In genomic region chrX:14353366-14353765, GRCm38 (mm10) we compare ENCODE assay signal across 20 mouse cellular contexts.
DNase-seq lines count a peak whose midpoint lies in the region; ATAC-seq and TF ChIP-seq lines count a peak whose summit lies in the region.
"Had no signal": no experiment of that assay in that cellular context is flagged by ENCODE, and none has a peak within 500 bp of the region (broad histone marks: within the 10 kb centered on the region; RNA-seq: fewer than 3 reads in every experiment).

No protein-coding gene starts in this region.

- no peak for TF ChIP-seq POLR2A in limb, embryonic 14.5 days (IDR thresholded peaks at IDR 0.05; ENCODE audit: borderline replicate concordance, extremely low read depth, insufficient read depth, insufficient read length)

- H3K9ac ChIP-seq in kidney, postnatal 0 days (ENCODE audit: low read depth, low read length) = no peak overlapping the region
- H3K9ac ChIP-seq in kidney, embryonic 14.5 days (ENCODE audit: low read depth, low read length) = no peak overlapping the region
- no peak overlapping the region for H3K9ac ChIP-seq in lung, postnatal 0 days (replicated peaks; ENCODE audit: low read depth)
- no peak overlapping the region for H3K9ac ChIP-seq in limb, embryonic 14.5 days (ENCODE audit: low read depth, low read length, severe bottlenecking)
- H3K9ac ChIP-seq: embryonic facial prominence, embryonic 13.5 days; forebrain, embryonic 13.5 days; forebrain, embryonic 15.5 days; forebrain, postnatal 0 days had no signal

- ATAC-seq in kidney, postnatal 0 days (replicated peaks; ENCODE audit: low FRiP score, low read depth) = no peak
- ATAC-seq in kidney, embryonic 14.5 days (ENCODE audit: low FRiP score, low TSS enrichment) = no peak
- ATAC-seq in lung, postnatal 0 days = no peak
- ATAC-seq in limb, embryonic 14.5 days (ENCODE audit: low FRiP score, low read depth) = peak; percentile 62
- ATAC-seq: activated CD4-positive, CD25-positive, alpha-beta regulatory T cell, adult 4 months; forebrain, embryonic 13.5 days; forebrain, embryonic 15.5 days; forebrain, postnatal 0 days; Patski had no signal

- no peaks in the 10 kb centered on the region for H3K4me1 ChIP-seq in kidney, postnatal 0 days (replicated peaks; ENCODE audit: insufficient read depth, low read length)
- no peaks in the 10 kb centered on the region for H3K4me1 ChIP-seq in kidney, embryonic 14.5 days (ENCODE audit: control insufficient read depth, insufficient read depth, low read length)
- H3K4me1 ChIP-seq in lung, postnatal 0 days (ENCODE audit: insufficient read depth, low read depth, low read length) = no peaks in the 10 kb centered on the region
- H3K4me1 ChIP-seq in limb, embryonic 14.5 days (ENCODE audit: control insufficient read depth, insufficient read depth, low read length) = no peaks in the 10 kb centered on the region
- H3K4me1 ChIP-seq: embryonic facial prominence, embryonic 13.5 days; forebrain, embryonic 13.5 days; forebrain, embryonic 15.5 days had no signal

- peak; percentile 2 for DNase-seq in kidney, postnatal 0 days (ENCODE audit: low spot score)
- peak; percentile 4 for DNase-seq in lung, postnatal 0 days (ENCODE audit: low spot score)
- no peak for DNase-seq in lung, postnatal 36 days
- DNase-seq in limb, embryonic 14.5 days (ENCODE audit: low spot score) = peak; percentile 57
- DNase-seq in urinary bladder, adult 18-20 months (ENCODE audit: low spot score in 2 of 2) = no peak
- DNase-seq: adrenal gland, adult 8-10 months; adrenal gland, postnatal 14 days; adrenal gland, postnatal 36 days; cerebellum, adult 11-12 months; cerebellum, adult 2 months; cerebellum, adult 9-10 months; cerebellum, postnatal 10 days; cerebellum, postnatal 25 days; forebrain, postnatal 0 days had no signal

- no peaks in the 10 kb centered on the region for H3K9me3 ChIP-seq in kidney, postnatal 0 days (replicated peaks; ENCODE audit: low read length)
- H3K9me3 ChIP-seq in kidney, embryonic 14.5 days (ENCODE audit: control insufficient read depth, low read length) = no peaks in the 10 kb centered on the region
- no peaks in the 10 kb centered on the region for H3K9me3 ChIP-seq in lung, postnatal 0 days (ENCODE audit: low read length)
- no peaks in the 10 kb centered on the region for H3K9me3 ChIP-seq in limb, embryonic 14.5 days (ENCODE audit: control insufficient read depth, low read length)
- H3K9me3 ChIP-seq: embryonic facial prominence, embryonic 13.5 days; forebrain, embryonic 13.5 days; forebrain, embryonic 15.5 days had no signal

- H3K27me3 ChIP-seq in kidney, postnatal 0 days (ENCODE audit: insufficient read depth, low read length) = no peaks in the 10 kb centered on the region
- no peaks in the 10 kb centered on the region for H3K27me3 ChIP-seq in kidney, embryonic 14.5 days (ENCODE audit: control insufficient read depth, insufficient read depth, low read length)
- no peaks in the 10 kb centered on the region for H3K27me3 ChIP-seq in lung, postnatal 0 days (replicated peaks; ENCODE audit: insufficient read depth, low read length)
- no peaks in the 10 kb centered on the region for H3K27me3 ChIP-seq in limb, embryonic 14.5 days (ENCODE audit: control insufficient read depth, insufficient read depth, low read length)
- H3K27me3 ChIP-seq: embryonic facial prominence, embryonic 13.5 days; forebrain, embryonic 13.5 days; forebrain, embryonic 15.5 days had no signal

- no peak for TF ChIP-seq CTCF in kidney, postnatal 0 days (IDR thresholded peaks at IDR 0.05; ENCODE audit: low read depth)
- no peak for TF ChIP-seq CTCF in lung, postnatal 0 days (IDR thresholded peaks at IDR 0.05)

- no peak overlapping the region for H3K4me2 ChIP-seq in kidney, postnatal 0 days (ENCODE audit: low read length)
- no peak overlapping the region for H3K4me2 ChIP-seq in kidney, embryonic 14.5 days (replicated peaks; ENCODE audit: low read depth, low read length)
- H3K4me2 ChIP-seq in lung, postnatal 0 days (replicated peaks; ENCODE audit: low read depth, low read length) = no peak overlapping the region
- H3K4me2 ChIP-seq in limb, embryonic 14.5 days (replicated peaks; ENCODE audit: low read depth, low read length, severe bottlenecking) = no peak overlapping the region
- H3K4me2 ChIP-seq: embryonic facial prominence, embryonic 13.5 days; forebrain, embryonic 13.5 days; forebrain, embryonic 15.5 days had no signal

- TF ChIP-seq EP300 in lung, postnatal 0 days (IDR thresholded peaks at IDR 0.05) = no peak

- WGBS in kidney, postnatal 0 days = 67% methylated on average over 3 of the region's 3 CpGs
- WGBS in kidney, embryonic 14.5 days = 78% methylated on average over 3 of the region's 3 CpGs
- 64% methylated on average over 3 of the region's 3 CpGs for WGBS in lung, postnatal 0 days
- 43% methylated on average over 3 of the region's 3 CpGs for WGBS in limb, embryonic 14.5 days

- H3K36me3 ChIP-seq in kidney, postnatal 0 days (ENCODE audit: insufficient read depth, low read length) = no peaks in the 10 kb centered on the region
- no peaks in the 10 kb centered on the region for H3K36me3 ChIP-seq in kidney, embryonic 14.5 days (ENCODE audit: control insufficient read depth, insufficient read depth, low read length)
- H3K36me3 ChIP-seq in lung, postnatal 0 days (ENCODE audit: insufficient read depth, low read length) = no peaks in the 10 kb centered on the region
- H3K36me3 ChIP-seq in limb, embryonic 14.5 days (ENCODE audit: control insufficient read depth, insufficient read depth, low read length) = no peaks in the 10 kb centered on the region
- H3K36me3 ChIP-seq: embryonic facial prominence, embryonic 13.5 days; forebrain, embryonic 15.5 days had no signal

- no peak overlapping the region for H3K4me3 ChIP-seq in kidney, postnatal 0 days (replicated peaks; ENCODE audit: low read depth, low read length)
- H3K4me3 ChIP-seq in kidney, embryonic 14.5 days (ENCODE audit: low read length) = no peak overlapping the region
- H3K4me3 ChIP-seq in lung, postnatal 0 days (ENCODE audit: low read depth, low read length) = no peak overlapping the region
- H3K4me3 ChIP-seq in limb, embryonic 14.5 days (replicated peaks; ENCODE audit: low read length) = no peak overlapping the region
- H3K4me3 ChIP-seq: embryonic facial prominence, embryonic 13.5 days; forebrain, embryonic 13.5 days; forebrain, embryonic 15.5 days had no signal

- no peak overlapping the region for H3K27ac ChIP-seq in kidney, postnatal 0 days
- no peak overlapping the region for H3K27ac ChIP-seq in kidney, embryonic 14.5 days (ENCODE audit: low read depth, low read length)
- no peak overlapping the region for H3K27ac ChIP-seq in lung, postnatal 0 days (ENCODE audit: low read length)
- no peak overlapping the region for H3K27ac ChIP-seq in limb, embryonic 14.5 days (replicated peaks; ENCODE audit: low read depth, low read length)
- H3K27ac ChIP-seq: embryonic facial prominence, embryonic 13.5 days; forebrain, embryonic 13.5 days; forebrain, embryonic 15.5 days had no signal

Comparison
In these comparisons a context has a peak if more than half of its experiments do, and no peak if none do; other contexts are left out.
1. DNase-seq: peak in kidney, postnatal 0 days (single experiment), lung, postnatal 0 days (single experiment) and limb, embryonic 14.5 days (single experiment); none in lung, postnatal 36 days (single experiment) and urinary bladder, adult 18-20 months (0 of 2).